21 mouse cellular contexts compared by ENCODE assay signal in the genomic region with DNA sequence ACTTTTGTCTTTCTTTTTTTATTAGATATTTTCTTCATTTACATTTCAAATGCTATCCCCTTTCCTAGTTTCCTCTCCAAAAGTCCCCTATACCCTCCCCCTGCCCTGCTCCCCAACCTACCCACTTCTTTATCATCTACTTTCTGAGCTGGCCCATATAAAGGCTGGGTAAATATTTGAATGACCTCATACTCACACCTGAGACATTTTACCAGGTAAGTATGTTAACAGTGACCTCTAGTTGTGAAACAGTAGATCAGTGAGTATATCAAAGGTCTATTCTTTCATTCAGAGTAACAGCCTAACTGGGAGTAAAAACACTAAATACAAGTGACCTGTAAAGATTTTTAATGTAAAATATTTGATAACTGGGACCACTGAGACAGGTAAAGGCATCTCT. TPM values are rescaled to one million over a fixed set of nuclear protein-coding genes. Genes with fewer than 3 reads are reported as not detected.
DNase-seq lines count a peak whose midpoint lies in the region; ATAC-seq and TF ChIP-seq lines count a peak whose summit lies in the region.
"Had no signal": no experiment of that assay in that cellular context is flagged by ENCODE, and none has a peak within 500 bp of the region (broad histone marks: within the 10 kb centered on the region; RNA-seq: fewer than 3 reads in every experiment).

No protein-coding gene starts in this region.

- H3K4me2 ChIP-seq in lung, embryonic 16.5 days (ENCODE audit: low read depth, low read length), result no peak overlapping the region
- H3K4me2 ChIP-seq in intestine, embryonic 14.5 days (ENCODE audit: low read length), result no peak overlapping the region
- no peak overlapping the region for H3K4me2 ChIP-seq in stomach, embryonic 16.5 days (ENCODE audit: low read depth, low read length)
- H3K4me2 ChIP-seq: hindbrain, embryonic 15.5 days; kidney, embryonic 15.5 days; lung, embryonic 15.5 days had no signal

- no peak overlapping the region for H3K27ac ChIP-seq in kidney, adult 2 months (ENCODE audit: insufficient read depth, low read depth, low read length)
- H3K27ac ChIP-seq in lung, embryonic 16.5 days (ENCODE audit: low read length), result no peak overlapping the region
- H3K27ac ChIP-seq in intestine, embryonic 14.5 days (ENCODE audit: low read depth), result no peak overlapping the region
- H3K27ac ChIP-seq in stomach, embryonic 16.5 days (ENCODE audit: low read length), result no peak overlapping the region
- H3K27ac ChIP-seq: hindbrain, embryonic 15.5 days; kidney, embryonic 15.5 days; lung, embryonic 15.5 days; midbrain, embryonic 10.5 days had no signal

- TF ChIP-seq POLR2A in kidney, adult 2 months (IDR thresholded peaks at IDR 0.05; ENCODE audit: low read depth, low read length), result no peak

- no peak overlapping the region for H3K4me3 ChIP-seq in kidney, adult 2 months (ENCODE audit: insufficient read depth, low read depth, low read length)
- no peak overlapping the region for H3K4me3 ChIP-seq in lung, embryonic 16.5 days (ENCODE audit: low read length)
- H3K4me3 ChIP-seq in intestine, embryonic 14.5 days (ENCODE audit: low read depth, low read length), result no peak overlapping the region
- no peak overlapping the region for H3K4me3 ChIP-seq in stomach, embryonic 16.5 days (replicated peaks; ENCODE audit: low read length)
- H3K4me3 ChIP-seq: hindbrain, embryonic 15.5 days; kidney, embryonic 15.5 days; lung, embryonic 15.5 days; midbrain, embryonic 10.5 days had no signal

- H3K9ac ChIP-seq in lung, embryonic 16.5 days (ENCODE audit: low read length), result no peak overlapping the region
- H3K9ac ChIP-seq in intestine, embryonic 14.5 days (ENCODE audit: low read length), result no peak overlapping the region
- H3K9ac ChIP-seq in stomach, embryonic 16.5 days (ENCODE audit: low read length), result no peak overlapping the region
- H3K9ac ChIP-seq: hindbrain, embryonic 15.5 days; kidney, embryonic 15.5 days; lung, embryonic 15.5 days had no signal

- peak; percentile 81 for ATAC-seq in lung, embryonic 16.5 days (ENCODE audit: low read depth)
- ATAC-seq in intestine, embryonic 14.5 days (replicated peaks; ENCODE audit: low FRiP score, low TSS enrichment, low read depth), result peak; percentile 75
- peak; percentile 60; the same call in 1 of the 2 replicates for ATAC-seq in stomach, embryonic 16.5 days (ENCODE audit: insufficient read depth, low FRiP score)
- ATAC-seq: forebrain, embryonic 14.5 days had no signal

- no peaks in the 10 kb centered on the region for H3K36me3 ChIP-seq in kidney, adult 2 months (ENCODE audit: control insufficient read depth, insufficient read depth, low read length)
- H3K36me3 ChIP-seq in lung, embryonic 16.5 days (ENCODE audit: control insufficient read depth, insufficient read depth, low read length), result no peaks in the 10 kb centered on the region
- no peaks in the 10 kb centered on the region for H3K36me3 ChIP-seq in intestine, embryonic 14.5 days (ENCODE audit: control insufficient read depth, insufficient read depth, low read length)
- no peaks in the 10 kb centered on the region for H3K36me3 ChIP-seq in stomach, embryonic 16.5 days (ENCODE audit: control insufficient read depth, insufficient read depth, low read length)
- H3K36me3 ChIP-seq: hindbrain, embryonic 15.5 days; kidney, embryonic 15.5 days; lung, embryonic 15.5 days; midbrain, embryonic 10.5 days had no signal

- H3K27me3 ChIP-seq in kidney, adult 2 months (replicated peaks; ENCODE audit: control insufficient read depth, insufficient read depth, low read length), result no peaks in the 10 kb centered on the region
- no peaks in the 10 kb centered on the region for H3K27me3 ChIP-seq in lung, embryonic 16.5 days (ENCODE audit: control insufficient read depth, insufficient read depth, low read depth, low read length)
- H3K27me3 ChIP-seq in intestine, embryonic 14.5 days (replicated peaks; ENCODE audit: control insufficient read depth, insufficient read depth, low read length), result no peaks in the 10 kb centered on the region
- no peaks in the 10 kb centered on the region for H3K27me3 ChIP-seq in stomach, embryonic 16.5 days (ENCODE audit: control insufficient read depth, insufficient read depth, low read length)
- H3K27me3 ChIP-seq: hindbrain, embryonic 15.5 days; kidney, embryonic 15.5 days; lung, embryonic 15.5 days had no signal

- TF ChIP-seq CTCF in kidney, adult 2 months (conservative IDR thresholded peaks at IDR 0.05; ENCODE audit: insufficient read depth, insufficient read length, low read depth, low read length), result peak; percentile 29; the same call in 1 of the 2 replicates

- peak; percentile 37 for DNase-seq in kidney, adult 2 months
- DNase-seq in kidney, postnatal 4 days, result no peak
- no peak for DNase-seq in lung, adult 18-20 months
- DNase-seq in intestine, embryonic 14.5 days (ENCODE audit: low spot score), result no peak
- no peak for DNase-seq in cerebellum, adult 11 months
- no peak for DNase-seq in spleen, postnatal 4 days (ENCODE audit: low spot score in 2 of 2)
- DNase-seq: adrenal gland, postnatal 14 days; B cell, adult 2 months; cerebellum, adult 8-10 months; heart, adult 11 months; heart, postnatal 10 days; left cerebral cortex, postnatal 4 days; right cerebral cortex, adult 18-20 months; thymus, adult 18-20 months had no signal

- H3K9me3 ChIP-seq in lung, embryonic 16.5 days (ENCODE audit: control insufficient read depth, low read length), result no peaks in the 10 kb centered on the region
- no peaks in the 10 kb centered on the region for H3K9me3 ChIP-seq in intestine, embryonic 14.5 days (ENCODE audit: control insufficient read depth, low read length)
- H3K9me3 ChIP-seq in stomach, embryonic 16.5 days (replicated peaks; ENCODE audit: control insufficient read depth, low read length), result no peaks in the 10 kb centered on the region
- H3K9me3 ChIP-seq: hindbrain, embryonic 15.5 days; kidney, embryonic 15.5 days; lung, embryonic 15.5 days; midbrain, embryonic 10.5 days had no signal

- H3K4me1 ChIP-seq in kidney, adult 2 months (ENCODE audit: control insufficient read depth, insufficient read depth, low read length), result peaks cover 11% of the 10 kb centered on the region; the same call in 1 of the 2 replicates
- H3K4me1 ChIP-seq in lung, embryonic 16.5 days (replicated peaks; ENCODE audit: control insufficient read depth, insufficient read depth, low read length), result no peaks in the 10 kb centered on the region
- H3K4me1 ChIP-seq in intestine, embryonic 14.5 days (replicated peaks; ENCODE audit: control insufficient read depth, insufficient read depth, low read length), result peaks cover 3% of the 10 kb centered on the region; the same call in 1 of the 2 replicates
- H3K4me1 ChIP-seq in stomach, embryonic 16.5 days (ENCODE audit: control insufficient read depth, insufficient read depth, low read length), result no peaks in the 10 kb centered on the region; the same call in 1 of the 2 replicates
- H3K4me1 ChIP-seq: hindbrain, embryonic 15.5 days had no signal

RNA-seq across cellular contexts. Expression of a gene that starts 7.7 kb away (rescaled TPM):
- 3.4 and 5.5 TPM in 2 replicates for polyA plus RNA-seq in kidney, adult 2 months (2012; rRNA removed)
- polyA plus RNA-seq in lung, embryonic 16.5 days (2015; fragmentation: Nextera tagmentation; extraction: Ambion mirVana), result 14.8 and 16.5 TPM in 2 replicates
- polyA plus RNA-seq in intestine, embryonic 14.5 days (2014; fragmentation: Nextera tagmentation; extraction: Ambion mirVana), result 11.2 and 11.5 TPM in 2 replicates
- 8.0 and 8.4 TPM in 2 replicates for polyA plus RNA-seq in stomach, embryonic 16.5 days (2015; fragmentation: Nextera tagmentation; extraction: Ambion mirVana)

RNA-seq across cellular contexts. Expression of a gene that starts 37.0 kb away (rescaled TPM):
- 194 and 211 TPM in 2 replicates for polyA plus RNA-seq in kidney, adult 2 months (2012; rRNA removed)
- 922 and 967 TPM in 2 replicates for polyA plus RNA-seq in lung, embryonic 16.5 days (2015; fragmentation: Nextera tagmentation; extraction: Ambion mirVana)
- polyA plus RNA-seq in intestine, embryonic 14.5 days (2014; fragmentation: Nextera tagmentation; extraction: Ambion mirVana), result 503 and 545 TPM in 2 replicates
- 472 and 493 TPM in 2 replicates for polyA plus RNA-seq in stomach, embryonic 16.5 days (2015; fragmentation: Nextera tagmentation; extraction: Ambion mirVana)

RNA-seq across cellular contexts. Expression of a gene that starts 45.1 kb away (rescaled TPM):
- 56.2 and 62.6 TPM in 2 replicates for polyA plus RNA-seq in kidney, adult 2 months (2012; rRNA removed)
- polyA plus RNA-seq in lung, embryonic 16.5 days (2015; fragmentation: Nextera tagmentation; extraction: Ambion mirVana), result 0.65 and 0.75 TPM in 2 replicates
- 5.2 and 7.0 TPM in 2 replicates for polyA plus RNA-seq in intestine, embryonic 14.5 days (2014; fragmentation: Nextera tagmentation; extraction: Ambion mirVana)
- 0.54 and 0.84 TPM in 2 replicates for polyA plus RNA-seq in stomach, embryonic 16.5 days (2015; fragmentation: Nextera tagmentation; extraction: Ambion mirVana)
